Mouse (Mus musculus) left cerebral cortex, adult 18-20 months (tissue): ENCODE measurements around the gene Celsr1. TPM values are rescaled to one million over a fixed set of nuclear protein-coding genes. Genes with fewer than 3 reads are reported as not detected.

Experiments used
- DNase-seq, 2 experiments: peaks; one replicate each; pipeline ENCODE4 v3.0.0; 2021 to 2022; ENCODE audit warnings: low spot score in 2 of 2, mixed read lengths in 1 of 2
- total RNA-seq, 2 experiments: library from RNA; stranded (reverse); gene quantifications; 2 replicates each; pipeline ENCODE4 v1.2.3; 2021

Celsr1 gene
- total RNA-seq, 2 experiments from 2014 or later: 4.3 to 5.3 TPM

GRCm38 (mm10) chr15:86038802-86039201, 5.2 kb upstream of the Celsr1 start:
- DNase-seq: peak; percentile 56 to 74

- no peak for DNase-seq
These were observed 2.3 kb upstream of the Celsr1 start for GRCm38 (mm10) chr15:86035913-86036312.

- DNase-seq: no peak
These were observed 1.3 kb upstream of the Celsr1 start for GRCm38 (mm10) chr15:86034781-86035360.

- DNase-seq: no peak
These were observed 495 bp upstream of the Celsr1 start for GRCm38 (mm10) chr15:86034021-86034523.

GRCm38 (mm10) chr15:86032811-86033190, 776 bp downstream of the Celsr1 start:
- no peak for DNase-seq

- no peak for DNase-seq
These were observed 3.6 kb downstream of the Celsr1 start for GRCm38 (mm10) chr15:86029981-86030380.

GRCm38 (mm10) chr15:86027871-86028270, 5.7 kb downstream of the Celsr1 start:
- DNase-seq: no peak

- DNase-seq: no peak
These were observed 11.6 kb downstream of the Celsr1 start for GRCm38 (mm10) chr15:86021971-86022370.

GRCm38 (mm10) chr15:86021301-86021700, 12.3 kb downstream of the Celsr1 start:
- DNase-seq: no peak

GRCm38 (mm10) chr15:86020008-86020407, 13.6 kb downstream of the Celsr1 start:
- no peak for DNase-seq

- DNase-seq: no peak
These were observed 14.6 kb downstream of the Celsr1 start for GRCm38 (mm10) chr15:86018753-86019512.

- DNase-seq: no peak
These were observed 16.2 kb downstream of the Celsr1 start for GRCm38 (mm10) chr15:86017336-86017735.

- DNase-seq: peak in 1 of 2 experiments; percentile 25
These were observed 17.6 kb downstream of the Celsr1 start for GRCm38 (mm10) chr15:86015860-86016541.

GRCm38 (mm10) chr15:86015026-86015425, 18.6 kb downstream of the Celsr1 start:
- DNase-seq: no peak

GRCm38 (mm10) chr15:86013656-86014055, 19.9 kb downstream of the Celsr1 start:
- DNase-seq: no peak

- no peak for DNase-seq
These were observed 20.4 kb downstream of the Celsr1 start for GRCm38 (mm10) chr15:86013130-86013529.

GRCm38 (mm10) chr15:86007690-86008121, 25.9 kb downstream of the Celsr1 start:
- no peak for DNase-seq

GRCm38 (mm10) chr15:86005691-86006525, 27.7 kb downstream of the Celsr1 start:
- DNase-seq: no peak

- no peak for DNase-seq
These were observed 29.5 kb downstream of the Celsr1 start for GRCm38 (mm10) chr15:86004048-86004447.

GRCm38 (mm10) chr15:86000706-86001292, 32.8 kb downstream of the Celsr1 start:
- DNase-seq: no peak
